Mouse (Mus musculus) heart, embryonic 12.5 days (tissue): ENCODE data around the gene Ldlrad2. TPM values are rescaled to one million over a fixed set of nuclear protein-coding genes. Genes with fewer than 3 reads are reported as not detected.

Source experiments
- ATAC-seq: fragments of 200-750 bp; cut with Nextera tagmentation; 2 replicates; pipeline ENCODE4 v1.8.0; 2017; ENCODE audit warnings: moderate TSS enrichment, moderate library complexity; ENCODE audit not compliant: insufficient number of reproducible peaks, low FRiP score
- H3K27ac ChIP-seq: fragments of 300-500 bp; sonication (generic); 2 replicates; pipeline ENCODE4 v1.5.1; 2016; ENCODE audit warnings: mild to moderate bottlenecking, moderate library complexity; ENCODE audit not compliant: poor library complexity, severe bottlenecking
- H3K27me3 ChIP-seq: fragments of 300-500 bp; sonication (generic); replicated peaks from 2 replicates; pipeline ENCODE4 v1.6.1; 2016; ENCODE audit warnings: mild to moderate bottlenecking, moderate library complexity
- H3K36me3 ChIP-seq: fragments of 300-500 bp; sonication (generic); 2 replicates; pipeline ENCODE4 v1.6.1; 2016; ENCODE audit warnings: mild to moderate bottlenecking, moderate library complexity
- H3K4me1 ChIP-seq: fragments of 300-500 bp; sonication (generic); replicated peaks from 2 replicates; pipeline ENCODE4 v1.6.1; 2016; ENCODE audit warnings: mild to moderate bottlenecking
- H3K4me2 ChIP-seq: fragments of 300-500 bp; sonication (generic); 2 replicates; pipeline ENCODE4 v1.6.1; 2016; ENCODE audit warnings: mild to moderate bottlenecking, moderate library complexity
- H3K4me3 ChIP-seq: fragments of 300-500 bp; sonication (generic); 2 replicates; pipeline ENCODE4 v1.5.1; 2016; ENCODE audit warnings: mild to moderate bottlenecking
- H3K9ac ChIP-seq: fragments of 300-500 bp; sonication (generic); 2 replicates; pipeline ENCODE4 v1.6.1; 2016; ENCODE audit warnings: mild to moderate bottlenecking, moderate library complexity
- H3K9me3 ChIP-seq: fragments of 300-500 bp; sonication (generic); replicated peaks from 2 replicates; pipeline ENCODE4 v1.6.1; 2016; ENCODE audit warnings: mild to moderate bottlenecking, moderate library complexity
- WGBS: fragments of 180-500 bp; shearing (Covaris S2); methylation state at CpG from one replicate; pipeline ENCODE4 v1.1.7; 2016; 5-methylcytosine and 5-hydroxymethylcytosine counted together
- microRNA-seq: library from miRNA; unstranded; fragments of <30 nt; microRNA quantifications from one replicate; pipeline ENCODE4, GENCODE M21; 2017
- polyA plus RNA-seq: library from polyadenylated mRNA; unstranded; fragments of >200 nt; fragmentation: Nextera tagmentation; extraction: Ambion mirVana; gene quantifications from 2 replicates; pipeline ENCODE4 v1.2.1, GENCODE M21; 2016

The Ldlrad2 gene
- polyA plus RNA-seq, 1 experiment from 2014 or later, result not detected

- 93% methylated on average over 17 of the region's 17 CpGs for WGBS
- H3K4me2 ChIP-seq, result no peak overlapping the region
- no peaks in the 10 kb centered on the region for H3K9me3 ChIP-seq
- no peak for ATAC-seq
- H3K9ac ChIP-seq, result no peak overlapping the region
- no peak overlapping the region for H3K27ac ChIP-seq
- no peaks in the 10 kb centered on the region for H3K4me1 ChIP-seq
- no peaks in the 10 kb centered on the region for H3K27me3 ChIP-seq
- H3K4me3 ChIP-seq, result no peak overlapping the region
- peaks cover 97% of the 10 kb centered on the region for H3K36me3 ChIP-seq
Measured at GRCm38 (mm10) chr4:137553466-137553865, 20.9 kb downstream of the Ldlrad2 start.

- H3K4me3 ChIP-seq, result no peak overlapping the region
- H3K9ac ChIP-seq, result no peak overlapping the region
- H3K27ac ChIP-seq, result no peak overlapping the region
- no peaks in the 10 kb centered on the region for H3K9me3 ChIP-seq
- no peaks in the 10 kb centered on the region for H3K27me3 ChIP-seq
- no peak overlapping the region for H3K4me2 ChIP-seq
- WGBS, result 81% methylated on average over 5 of the region's 5 CpGs
- peaks cover 100% of the 10 kb centered on the region for H3K36me3 ChIP-seq
- ATAC-seq, result no peak
- no peaks in the 10 kb centered on the region for H3K4me1 ChIP-seq
Measured at GRCm38 (mm10) chr4:137546003-137546525, 28.3 kb downstream of the Ldlrad2 start.

GRCm38 (mm10) chr4:137545568-137545967 lies 28.8 kb downstream of the Ldlrad2 start:
- no peak overlapping the region for H3K9ac ChIP-seq

GRCm38 (mm10) chr4:137542968-137543367 lies 31.4 kb downstream of the Ldlrad2 start:
- Histone ChIP-seq H3K27me3 (no peaks in the 10 kb centered on the region), H3K4me3 (no peak overlapping the region), H3K4me1 (no peaks in the 10 kb centered on the region), H3K9me3 (no peaks in the 10 kb centered on the region), H3K27ac (no peak overlapping the region), H3K9ac (no peak overlapping the region), H3K4me2 (no peak overlapping the region), H3K36me3 (peaks cover 100% of the 10 kb centered on the region)
- no peak for ATAC-seq
- WGBS, result 71% methylated on average over 10 of the region's 10 CpGs

More at GRCm38 (mm10) chr4:137545568-137545967, 28.8 kb downstream of the Ldlrad2 start:
- no peaks in the 10 kb centered on the region for H3K9me3 ChIP-seq
- no peak overlapping the region for H3K4me3 ChIP-seq
- no peak for ATAC-seq
- H3K36me3 ChIP-seq, result peaks cover 100% of the 10 kb centered on the region
- no peaks in the 10 kb centered on the region for H3K27me3 ChIP-seq
- no peak overlapping the region for H3K4me2 ChIP-seq
- 91% methylated on average over 9 of the region's 9 CpGs for WGBS
- no peaks in the 10 kb centered on the region for H3K4me1 ChIP-seq
- no peak overlapping the region for H3K27ac ChIP-seq

- Histone ChIP-seq H3K9me3 (no peaks in the 10 kb centered on the region), H3K4me2 (no peak overlapping the region), H3K36me3 (peaks cover 98% of the 10 kb centered on the region), H3K27ac (no peak overlapping the region), H3K27me3 (no peaks in the 10 kb centered on the region), H3K4me3 (no peak overlapping the region), H3K4me1 (no peaks in the 10 kb centered on the region), H3K9ac (no peak overlapping the region)
- no peak for ATAC-seq
- WGBS, result 70% methylated on average over 14 of the region's 14 CpGs
Measured at GRCm38 (mm10) chr4:137540356-137540755, 34.0 kb downstream of the Ldlrad2 start.

- peaks cover 99% of the 10 kb centered on the region for H3K36me3 ChIP-seq
- no peak for ATAC-seq
- WGBS, result 83% methylated on average over 6 of the region's 6 CpGs
- H3K4me3 ChIP-seq, result no peak overlapping the region
- no peak overlapping the region for H3K4me2 ChIP-seq
- no peaks in the 10 kb centered on the region for H3K27me3 ChIP-seq
- no peaks in the 10 kb centered on the region for H3K4me1 ChIP-seq
- no peak overlapping the region for H3K27ac ChIP-seq
- no peak overlapping the region for H3K9ac ChIP-seq
- no peaks in the 10 kb centered on the region for H3K9me3 ChIP-seq
Measured at GRCm38 (mm10) chr4:137527872-137528271, 46.5 kb downstream of the Ldlrad2 start.

GRCm38 (mm10) chr4:137527368-137527767 lies 47.0 kb downstream of the Ldlrad2 start:
- ATAC-seq, result no peak
- Histone ChIP-seq H3K27ac (no peak overlapping the region), H3K36me3 (peaks cover 99% of the 10 kb centered on the region), H3K4me1 (no peaks in the 10 kb centered on the region), H3K4me2 (no peak overlapping the region), H3K27me3 (no peaks in the 10 kb centered on the region), H3K9me3 (no peaks in the 10 kb centered on the region), H3K9ac (no peak overlapping the region), H3K4me3 (no peak overlapping the region)
- WGBS, result 76% methylated on average over 4 of the region's 4 CpGs

- no peak overlapping the region for H3K4me2 ChIP-seq
- WGBS, result 85% methylated on average over 1 of the region's 1 CpGs
- no peak for ATAC-seq
Measured at GRCm38 (mm10) chr4:137525426-137525825, 48.9 kb downstream of the Ldlrad2 start.

More at GRCm38 (mm10) chr4:137525426-137525825, 48.9 kb downstream of the Ldlrad2 start:
- Histone ChIP-seq H3K4me1 (no peaks in the 10 kb centered on the region), H3K9ac (no peak overlapping the region), H3K9me3 (no peaks in the 10 kb centered on the region), H3K27ac (no peak overlapping the region), H3K27me3 (no peaks in the 10 kb centered on the region), H3K4me3 (no peak overlapping the region), H3K36me3 (peaks cover 99% of the 10 kb centered on the region)

Small RNA genes lying within 50 kb of the gene (microRNA-seq; reads per million reads assigned to microRNA genes)
- gene Mir7018, result 7.8 reads per million, percentile 20 among the genes with 10 or more reads in this experiment

Other genes starting within 250 kb of the Ldlrad2 start
- 528 and 544 TPM in 2 replicates for gene Cdc42, start 216.8 kb downstream of the Ldlrad2 start, polyA plus RNA-seq
- gene Cela3a, start 164.8 kb downstream of the Ldlrad2 start, polyA plus RNA-seq, result not detected in 2 replicates
- gene Cela3b, start 144.0 kb downstream of the Ldlrad2 start, polyA plus RNA-seq, result not detected in 2 replicates
- not detected in 2 replicates for gene 1700013G24Rik, start 121.3 kb downstream of the Ldlrad2 start, polyA plus RNA-seq
- gene Hspg2, start 105.8 kb downstream of the Ldlrad2 start, polyA plus RNA-seq, result 51.8 and 61.5 TPM in 2 replicates
- gene Usp48, start 19.2 kb upstream of the Ldlrad2 start, polyA plus RNA-seq, result 44.2 and 45.8 TPM in 2 replicates
- 4.3 and 4.9 TPM in 2 replicates for gene Rap1gap, start 90.2 kb upstream of the Ldlrad2 start, polyA plus RNA-seq
- gene Alpl, start 221.8 kb upstream of the Ldlrad2 start, polyA plus RNA-seq, result 1.7 and 2.2 TPM in 2 replicates